Comparison of ENCODE assay signal across 19 mouse cellular contexts in genomic region chrX:112255513-112255912, GRCm38 (mm10). TPM values are rescaled to one million over a fixed set of nuclear protein-coding genes. Genes with fewer than 3 reads are reported as not detected.
DNase-seq lines count a peak whose midpoint lies in the region; ATAC-seq and TF ChIP-seq lines count a peak whose summit lies in the region.
"Had no signal": no experiment of that assay in that cellular context is flagged by ENCODE, and none has a peak within 500 bp of the region (broad histone marks: within the 10 kb centered on the region; RNA-seq: fewer than 3 reads in every experiment).

No protein-coding gene starts in this region.

- no peak overlapping the region for H3K9ac ChIP-seq in embryonic facial prominence, embryonic 14.5 days (ENCODE audit: low read depth, low read length)
- no peak overlapping the region for H3K9ac ChIP-seq in limb, embryonic 13.5 days
- H3K9ac ChIP-seq in stomach, postnatal 0 days (ENCODE audit: low read length), result no peak overlapping the region
- H3K9ac ChIP-seq: heart, embryonic 13.5 days; hindbrain, embryonic 14.5 days; liver, embryonic 15.5 days had no signal

- H3K27ac ChIP-seq in embryonic facial prominence, embryonic 14.5 days (replicated peaks; ENCODE audit: low read depth, low read length), result no peak overlapping the region
- no peak overlapping the region for H3K27ac ChIP-seq in embryonic facial prominence, embryonic 10.5 days (replicated peaks)
- H3K27ac ChIP-seq in limb, embryonic 13.5 days, result no peak overlapping the region
- H3K27ac ChIP-seq in limb, embryonic 10.5 days, result no peak overlapping the region
- no peak overlapping the region for H3K27ac ChIP-seq in stomach, postnatal 0 days (replicated peaks)
- H3K27ac ChIP-seq: forebrain, embryonic 10.5 days; heart, embryonic 13.5 days; hindbrain, embryonic 14.5 days; left cerebral cortex, adult 2 months; liver, embryonic 15.5 days; macrophage had no signal

- H3K4me2 ChIP-seq in embryonic facial prominence, embryonic 14.5 days (ENCODE audit: low read depth, low read length), result no peak overlapping the region
- no peak overlapping the region for H3K4me2 ChIP-seq in limb, embryonic 13.5 days (replicated peaks)
- no peak overlapping the region for H3K4me2 ChIP-seq in stomach, postnatal 0 days (replicated peaks; ENCODE audit: low read depth)
- H3K4me2 ChIP-seq: heart, embryonic 13.5 days; hindbrain, embryonic 14.5 days; liver, embryonic 15.5 days had no signal

- intact Hi-C loops in left cerebral cortex, postnatal 36 days (cut with DNase I), result no loop called here

- no peaks in the 10 kb centered on the region for H3K27me3 ChIP-seq in embryonic facial prominence, embryonic 14.5 days (replicated peaks; ENCODE audit: control insufficient read depth, insufficient read depth, low read length)
- H3K27me3 ChIP-seq in embryonic facial prominence, embryonic 10.5 days (replicated peaks; ENCODE audit: low read depth, poor library complexity, severe bottlenecking), result no peaks in the 10 kb centered on the region
- no peaks in the 10 kb centered on the region for H3K27me3 ChIP-seq in limb, embryonic 13.5 days
- no peaks in the 10 kb centered on the region for H3K27me3 ChIP-seq in limb, embryonic 10.5 days (ENCODE audit: low read depth, poor library complexity, severe bottlenecking)
- H3K27me3 ChIP-seq in stomach, postnatal 0 days (ENCODE audit: control insufficient read depth, insufficient read depth, low read length), result no peaks in the 10 kb centered on the region
- H3K27me3 ChIP-seq: heart, embryonic 13.5 days; liver, embryonic 15.5 days had no signal

- 62% methylated on average over 2 of the region's 2 CpGs for WGBS in embryonic facial prominence, embryonic 14.5 days
- WGBS in embryonic facial prominence, embryonic 10.5 days, result 92% methylated on average over 2 of the region's 2 CpGs
- 76% methylated on average over 2 of the region's 2 CpGs for WGBS in limb, embryonic 13.5 days
- WGBS in limb, embryonic 10.5 days, result 95% methylated on average over 2 of the region's 2 CpGs
- WGBS in stomach, postnatal 0 days, result 63% methylated on average over 2 of the region's 2 CpGs

- no peak for TF ChIP-seq EP300 in stomach, postnatal 0 days (optimal IDR thresholded peaks at IDR 0.05)

- no peak for ATAC-seq in embryonic facial prominence, embryonic 14.5 days (ENCODE audit: low read depth)
- peak; percentile 59; the same call in 1 of the 2 replicates for ATAC-seq in limb, embryonic 13.5 days (ENCODE audit: low FRiP score, low read depth)
- no peak for ATAC-seq in stomach, postnatal 0 days (ENCODE audit: low FRiP score, low TSS enrichment)
- ATAC-seq: midbrain, embryonic 16.5 days had no signal

- no peaks in the 10 kb centered on the region for H3K9me3 ChIP-seq in embryonic facial prominence, embryonic 14.5 days (ENCODE audit: control insufficient read depth, low read length)
- no peaks in the 10 kb centered on the region for H3K9me3 ChIP-seq in embryonic facial prominence, embryonic 10.5 days
- no peaks in the 10 kb centered on the region for H3K9me3 ChIP-seq in limb, embryonic 13.5 days
- no peaks in the 10 kb centered on the region for H3K9me3 ChIP-seq in limb, embryonic 10.5 days (replicated peaks)
- H3K9me3 ChIP-seq in stomach, postnatal 0 days (ENCODE audit: control insufficient read depth, low read length), result no peaks in the 10 kb centered on the region
- H3K9me3 ChIP-seq: forebrain, embryonic 10.5 days; heart, embryonic 13.5 days; liver, embryonic 15.5 days had no signal

- peak; percentile 20 for DNase-seq in embryonic facial prominence, embryonic 14.5 days (ENCODE audit: low spot score)
- DNase-seq in embryonic facial prominence, embryonic 10.5 days (ENCODE audit: low spot score), result no peak
- DNase-seq in limb, embryonic 10.5 days (ENCODE audit: low spot score), result no peak
- peak; percentile 7 to 13 for DNase-seq in left cerebral cortex, postnatal 36 days (ENCODE audit: low spot score in 2 of 2)
- DNase-seq in embryo, embryonic 11 days, result no peak
- DNase-seq in stomach, postnatal 0 days (ENCODE audit: low spot score), result no peak
- DNase-seq in cerebellum, adult 9-10 months, result no peak
- DNase-seq: cerebellum, adult 2 months; gastrocnemius, postnatal 10 days; kidney, adult 8-10 months; thymus, postnatal 4 days had no signal

- H3K36me3 ChIP-seq in embryonic facial prominence, embryonic 14.5 days (ENCODE audit: control insufficient read depth, insufficient read depth, low read length), result no peaks in the 10 kb centered on the region
- no peaks in the 10 kb centered on the region for H3K36me3 ChIP-seq in embryonic facial prominence, embryonic 10.5 days (replicated peaks)
- no peaks in the 10 kb centered on the region for H3K36me3 ChIP-seq in limb, embryonic 13.5 days
- H3K36me3 ChIP-seq in limb, embryonic 10.5 days, result no peaks in the 10 kb centered on the region
- H3K36me3 ChIP-seq in stomach, postnatal 0 days (ENCODE audit: control insufficient read depth, insufficient read depth, low read length), result no peaks in the 10 kb centered on the region
- H3K36me3 ChIP-seq: forebrain, embryonic 10.5 days; heart, embryonic 13.5 days; liver, embryonic 15.5 days had no signal

- no peak overlapping the region for H3K4me3 ChIP-seq in embryonic facial prominence, embryonic 14.5 days (ENCODE audit: low read depth, low read length)
- H3K4me3 ChIP-seq in embryonic facial prominence, embryonic 10.5 days, result no peak overlapping the region
- H3K4me3 ChIP-seq in limb, embryonic 13.5 days, result no peak overlapping the region
- H3K4me3 ChIP-seq in limb, embryonic 10.5 days, result no peak overlapping the region
- H3K4me3 ChIP-seq in stomach, postnatal 0 days (ENCODE audit: low read depth, low read length), result no peak overlapping the region
- H3K4me3 ChIP-seq: forebrain, embryonic 10.5 days; heart, embryonic 13.5 days; left cerebral cortex, adult 2 months; liver, embryonic 15.5 days had no signal

- TF ChIP-seq CTCF in stomach, postnatal 0 days (IDR thresholded peaks at IDR 0.05; ENCODE audit: low read depth), result no peak

- no peaks in the 10 kb centered on the region for H3K4me1 ChIP-seq in embryonic facial prominence, embryonic 14.5 days (ENCODE audit: control insufficient read depth, insufficient read depth, low read length)
- H3K4me1 ChIP-seq in embryonic facial prominence, embryonic 10.5 days, result no peaks in the 10 kb centered on the region
- H3K4me1 ChIP-seq in limb, embryonic 13.5 days, result no peaks in the 10 kb centered on the region
- H3K4me1 ChIP-seq in limb, embryonic 10.5 days, result no peaks in the 10 kb centered on the region
- H3K4me1 ChIP-seq in stomach, postnatal 0 days (replicated peaks; ENCODE audit: control insufficient read depth, insufficient read depth), result no peaks in the 10 kb centered on the region
- H3K4me1 ChIP-seq: forebrain, embryonic 10.5 days; heart, embryonic 13.5 days; liver, embryonic 15.5 days had no signal

RNA-seq across cellular contexts. Expression of gene 4933403O08Rik, which starts 16.7 kb away (rescaled TPM):
- polyA plus RNA-seq in embryonic facial prominence, embryonic 14.5 days (2014; fragmentation: Nextera tagmentation; extraction: Ambion mirVana), result 0.35 and 0.48 TPM in 2 replicates
- polyA plus RNA-seq in embryonic facial prominence, embryonic 10.5 days (2016; fragmentation: Nextera tagmentation; extraction: Ambion mirVana), result not detected in 2 replicates
- 0.10 and 0.19 TPM in 2 replicates for polyA plus RNA-seq in limb, embryonic 13.5 days (2015; fragmentation: Nextera tagmentation; extraction: Ambion mirVana)
- not detected in 2 replicates for polyA plus RNA-seq in limb, embryonic 10.5 days (2016; fragmentation: Nextera tagmentation; extraction: Ambion mirVana)
- not detected for total RNA-seq in left cerebral cortex, postnatal 36 days (2021)
- polyA plus RNA-seq in stomach, postnatal 0 days (2015; fragmentation: Nextera tagmentation; extraction: Ambion mirVana), result not detected in 2 replicates
- polyA plus RNA-seq: cerebellum, adult 2 months; heart, embryonic 13.5 days; liver, embryonic 15.5 days; macrophage had no signal

RNA-seq across cellular contexts. Expression of gene Apool, which starts 55.6 kb away (rescaled TPM):
- polyA plus RNA-seq in embryonic facial prominence, embryonic 14.5 days (2014; fragmentation: Nextera tagmentation; extraction: Ambion mirVana), result 56.7 and 62.1 TPM in 2 replicates
- polyA plus RNA-seq in embryonic facial prominence, embryonic 10.5 days (2016; fragmentation: Nextera tagmentation; extraction: Ambion mirVana), result 70.8 and 74.1 TPM in 2 replicates
- polyA plus RNA-seq in limb, embryonic 13.5 days (2015; fragmentation: Nextera tagmentation; extraction: Ambion mirVana), result 65.3 and 65.8 TPM in 2 replicates
- 70.5 and 80.3 TPM in 2 replicates for polyA plus RNA-seq in limb, embryonic 10.5 days (2016; fragmentation: Nextera tagmentation; extraction: Ambion mirVana)
- total RNA-seq in left cerebral cortex, postnatal 36 days (2021), result 1 to 10 TPM; 4.2 to 5.3 TPM
- 38.7 and 39.6 TPM in 2 replicates for polyA plus RNA-seq in stomach, postnatal 0 days (2015; fragmentation: Nextera tagmentation; extraction: Ambion mirVana)

Comparison
In these comparisons a context has a peak if more than half of its experiments do, and no peak if none do; other contexts are left out.
1. DNase-seq: peak in embryonic facial prominence, embryonic 14.5 days (single experiment) and left cerebral cortex, postnatal 36 days (2 of 2); none in embryonic facial prominence, embryonic 10.5 days (single experiment), limb, embryonic 10.5 days (single experiment), embryo, embryonic 11 days (single experiment), stomach, postnatal 0 days (single experiment) and cerebellum, adult 9-10 months (single experiment).